9 mouse cellular contexts compared by ENCODE assay signal in the genomic region with DNA sequence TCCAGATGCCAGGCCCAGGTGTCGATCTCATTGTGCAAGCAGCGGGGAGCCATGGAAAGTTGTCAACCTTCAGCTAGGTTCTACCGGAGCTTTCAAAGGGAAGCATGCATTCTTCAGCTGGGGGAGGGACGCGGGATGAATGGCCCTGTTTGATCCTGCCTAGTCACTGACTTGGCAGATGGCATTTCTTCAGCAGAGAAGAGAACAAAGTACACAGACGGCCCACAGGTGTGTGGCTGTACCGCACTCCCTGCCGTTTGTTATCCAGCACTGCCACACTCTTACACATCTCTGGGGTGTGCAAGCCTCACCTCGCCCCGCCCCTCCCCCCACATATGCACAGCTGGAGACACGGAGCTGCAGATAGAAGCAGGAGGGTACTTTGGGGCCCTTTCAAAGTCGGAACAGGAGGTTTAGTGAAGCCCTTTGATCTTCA.
DNase-seq lines count a peak whose midpoint lies in the region; ATAC-seq and TF ChIP-seq lines count a peak whose summit lies in the region.
"Had no signal": no experiment of that assay in that cellular context is flagged by ENCODE, and none has a peak within 500 bp of the region (broad histone marks: within the 10 kb centered on the region; RNA-seq: fewer than 3 reads in every experiment).

No protein-coding gene starts in this region.

- H3K4me2 ChIP-seq in heart, embryonic 12.5 days: no peak overlapping the region
- peak overlapping the region; percentile 26; the same call in 1 of the 2 replicates for H3K4me2 ChIP-seq in intestine, embryonic 16.5 days (ENCODE audit: low read depth, low read length)
- H3K4me2 ChIP-seq in liver, postnatal 0 days (ENCODE audit: low read depth, low read length): 0 out of 2 replicates have a peak overlapping the region, but pooled peaks have one; percentile 35

- H3K4me1 ChIP-seq in heart, embryonic 12.5 days (replicated peaks): peaks cover 11% of the 10 kb centered on the region
- peaks cover 6 to 14% of the 10 kb centered on the region in 2 experiments for H3K4me1 ChIP-seq in ES-E14 (ENCODE audit: control insufficient read depth in 2 of 2, insufficient read depth in 2 of 2, low read length in 2 of 2, poor library complexity in 1 of 2)
- peaks cover 6% of the 10 kb centered on the region for H3K4me1 ChIP-seq in intestine, embryonic 16.5 days (ENCODE audit: control insufficient read depth, insufficient read depth, low read length)
- H3K4me1 ChIP-seq in liver, postnatal 0 days (ENCODE audit: insufficient read depth): 0 out of 2 replicates have a peak, but pooled peaks cover 6% of the 10 kb centered on the region

- H3K27me3 ChIP-seq in heart, embryonic 12.5 days (replicated peaks): no peaks in the 10 kb centered on the region
- no peaks in the 10 kb centered on the region for H3K27me3 ChIP-seq in intestine, embryonic 16.5 days (replicated peaks; ENCODE audit: control insufficient read depth, insufficient read depth, low read length)
- H3K27me3 ChIP-seq in liver, postnatal 0 days (ENCODE audit: insufficient read depth, low read length): no peaks in the 10 kb centered on the region

- WGBS in heart, embryonic 12.5 days: 21% methylated on average over 12 of the region's 12 CpGs
- WGBS in intestine, embryonic 16.5 days: 18% methylated on average over 12 of the region's 12 CpGs
- 25% methylated on average over 12 of the region's 12 CpGs for WGBS in liver, postnatal 0 days (ENCODE audit: insufficient replicate concordance)

- in situ Hi-C loops in ES-E14 (cut with MboI; ENCODE audit: low sequenced_read_pairs in 2 of 2, unreplicated experiment in 2 of 2): no loop called here

- 0 out of 2 replicates have a peak, but pooled peaks have one; percentile 3 for TF ChIP-seq CTCF in liver, postnatal 0 days (IDR thresholded peaks at IDR 0.05; ENCODE audit: low read depth)

- H3K9me3 ChIP-seq in heart, embryonic 12.5 days (replicated peaks): no peaks in the 10 kb centered on the region
- H3K9me3 ChIP-seq in ES-E14 (ENCODE audit: control insufficient read depth, insufficient read depth, low read depth, low read length): no peaks in the 10 kb centered on the region
- H3K9me3 ChIP-seq in intestine, embryonic 16.5 days (ENCODE audit: control insufficient read depth, low read length): no peaks in the 10 kb centered on the region
- H3K9me3 ChIP-seq in liver, postnatal 0 days (ENCODE audit: low read length): no peaks in the 10 kb centered on the region

- H3K4me3 ChIP-seq in heart, embryonic 12.5 days: no peak overlapping the region
- no peak overlapping the region for H3K4me3 ChIP-seq in ES-E14 (ENCODE audit: insufficient read depth in 1 of 2, low read depth in 1 of 2, low read length in 2 of 2, poor library complexity in 1 of 2, severe bottlenecking in 1 of 2)
- H3K4me3 ChIP-seq in intestine, embryonic 16.5 days (ENCODE audit: low read length): no peak overlapping the region
- no peak overlapping the region for H3K4me3 ChIP-seq in liver, postnatal 0 days (ENCODE audit: low read depth, low read length)
- H3K4me3 ChIP-seq: megakaryocyte, embryonic 14.5 days had no signal

- ATAC-seq in heart, embryonic 12.5 days (ENCODE audit: insufficient number of reproducible peaks, low FRiP score): peak; percentile 12; the same call in 1 of the 2 replicates
- ATAC-seq in intestine, embryonic 16.5 days: peak; percentile 93
- ATAC-seq in liver, postnatal 0 days: peak; percentile 94

- no peak overlapping the region for H3K9ac ChIP-seq in heart, embryonic 12.5 days
- H3K9ac ChIP-seq in ES-E14 (ENCODE audit: insufficient read depth, low read depth, low read length, poor library complexity, severe bottlenecking): no peak overlapping the region
- H3K9ac ChIP-seq in intestine, embryonic 16.5 days (ENCODE audit: low read depth, low read length): 0 out of 2 replicates have a peak overlapping the region, but pooled peaks have one; percentile 6
- no peak overlapping the region for H3K9ac ChIP-seq in liver, postnatal 0 days (replicated peaks)

- H3K36me3 ChIP-seq in heart, embryonic 12.5 days: peaks cover 55% of the 10 kb centered on the region
- H3K36me3 ChIP-seq in ES-E14 (ENCODE audit: control insufficient read depth, insufficient read depth, low read length, poor library complexity, severe bottlenecking): peaks cover 12% of the 10 kb centered on the region; the same call in 1 of the 2 replicates
- no peaks in the 10 kb centered on the region for H3K36me3 ChIP-seq in intestine, embryonic 16.5 days (ENCODE audit: control insufficient read depth, insufficient read depth, low read length)
- no peaks in the 10 kb centered on the region for H3K36me3 ChIP-seq in liver, postnatal 0 days (replicated peaks; ENCODE audit: insufficient read depth, low read length)

- peak; percentile 51; the same call in 1 of the 2 replicates for TF ChIP-seq EP300 in liver, postnatal 0 days (IDR thresholded peaks at IDR 0.05; ENCODE audit: low read depth)

- no peak for DNase-seq in heart, adult 8-10 months (ENCODE audit: low spot score)
- peak; percentile 74 for DNase-seq in ES-E14 (ENCODE audit: low read depth, low spot score)
- peak; percentile 44 for DNase-seq in liver, postnatal 0 days
- no peak for DNase-seq in cerebellum, adult 9-11 months
- DNase-seq in adrenal gland, adult 8-10 months: no peak
- DNase-seq in lung, postnatal 10 days: no peak

- no peak overlapping the region for H3K27ac ChIP-seq in heart, embryonic 12.5 days (ENCODE audit: poor library complexity, severe bottlenecking)
- H3K27ac ChIP-seq in ES-E14 (ENCODE audit: insufficient read depth, low read depth, low read length, poor library complexity, severe bottlenecking): no peak overlapping the region
- no peak overlapping the region for H3K27ac ChIP-seq in intestine, embryonic 16.5 days (ENCODE audit: low read length)
- no peak overlapping the region for H3K27ac ChIP-seq in liver, postnatal 0 days (ENCODE audit: low read depth)

TF ChIP-seq in ES-E14, 5 proteins besides CTCF, POLR2A, EP300 and RAD21:
- TF ChIP-seq HCFC1 (IDR thresholded peaks at IDR 0.05; ENCODE audit: borderline replicate concordance, insufficient read depth, low read length): no peak
- TF ChIP-seq ZC3H11A (IDR thresholded peaks at IDR 0.05; ENCODE audit: borderline replicate concordance, low read depth, low read length): no peak
- TF ChIP-seq CHD2 (IDR thresholded peaks at IDR 0.05; ENCODE audit: low read depth, low read length): no peak
- TF ChIP-seq MAFK (IDR thresholded peaks at IDR 0.05; ENCODE audit: insufficient read depth, low read depth, low read length): no peak
- TF ChIP-seq ZNF384 (IDR thresholded peaks at IDR 0.05; ENCODE audit: low read depth, low read length): no peak

Comparison
In these comparisons a context has a peak if more than half of its experiments do, and no peak if none do; other contexts are left out.
1. ATAC-seq: peak in every context shown above with its lines; median percentile 94 in liver, postnatal 0 days; 93 in intestine, embryonic 16.5 days; 12 in heart, embryonic 12.5 days.
2. DNase-seq: peak in ES-E14 (single experiment) and liver, postnatal 0 days (single experiment); none in heart, adult 8-10 months (single experiment), cerebellum, adult 9-11 months (single experiment), adrenal gland, adult 8-10 months (single experiment) and lung, postnatal 10 days (single experiment).